Mouse (Mus musculus): ENCODE results near the gene Mettl26. TPM values are rescaled to one million over a fixed set of nuclear protein-coding genes. Genes with fewer than 3 reads are reported as not detected.

The Mettl26 gene
- polyA plus RNA-seq, 1 experiment from 2014 or later = 65.4 TPM

DNA sequence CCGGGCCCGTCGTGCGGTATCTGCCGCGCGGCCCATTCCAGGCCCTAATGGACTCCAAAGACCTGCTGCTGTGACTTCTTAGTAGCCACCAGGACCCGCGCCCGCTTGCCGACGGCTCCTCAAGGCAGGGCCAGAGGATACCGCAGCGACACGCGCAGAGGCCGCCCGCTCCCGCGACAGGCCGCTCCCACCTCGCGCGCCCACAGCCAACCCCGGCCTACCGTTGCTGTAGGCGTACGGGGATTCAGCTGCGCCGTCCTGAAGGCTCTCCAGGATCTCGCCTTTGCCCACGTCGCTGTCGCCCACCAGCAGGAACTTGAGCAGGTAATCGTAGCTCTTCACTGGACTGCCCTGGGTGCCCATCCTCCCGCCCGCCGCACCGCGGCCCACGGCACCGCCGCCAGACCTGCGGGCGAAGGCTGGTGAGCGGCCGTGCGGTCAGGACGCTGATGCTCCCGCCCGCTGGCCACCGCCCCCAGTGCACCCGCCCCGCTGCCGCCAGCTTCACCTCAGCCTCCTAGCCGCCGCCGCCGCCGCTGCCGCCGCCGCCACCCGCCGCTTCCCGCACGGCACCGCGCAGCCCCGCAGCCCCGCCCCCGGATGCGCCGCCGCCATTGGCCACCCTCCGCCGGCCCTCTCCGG, 44.4 kb downstream of the Mettl26 start, which contains the start of gene Rab40c:
Gene Rab40c (minus strand): TSS at position 584 of the 642 bp plus-strand sequence.
- under 1% methylated on average over 59 of the region's 78 CpGs for WGBS
- ATAC-seq (ENCODE audit: low FRiP score) = peak; percentile 4; the same call in 1 of the 2 replicates

DNA sequence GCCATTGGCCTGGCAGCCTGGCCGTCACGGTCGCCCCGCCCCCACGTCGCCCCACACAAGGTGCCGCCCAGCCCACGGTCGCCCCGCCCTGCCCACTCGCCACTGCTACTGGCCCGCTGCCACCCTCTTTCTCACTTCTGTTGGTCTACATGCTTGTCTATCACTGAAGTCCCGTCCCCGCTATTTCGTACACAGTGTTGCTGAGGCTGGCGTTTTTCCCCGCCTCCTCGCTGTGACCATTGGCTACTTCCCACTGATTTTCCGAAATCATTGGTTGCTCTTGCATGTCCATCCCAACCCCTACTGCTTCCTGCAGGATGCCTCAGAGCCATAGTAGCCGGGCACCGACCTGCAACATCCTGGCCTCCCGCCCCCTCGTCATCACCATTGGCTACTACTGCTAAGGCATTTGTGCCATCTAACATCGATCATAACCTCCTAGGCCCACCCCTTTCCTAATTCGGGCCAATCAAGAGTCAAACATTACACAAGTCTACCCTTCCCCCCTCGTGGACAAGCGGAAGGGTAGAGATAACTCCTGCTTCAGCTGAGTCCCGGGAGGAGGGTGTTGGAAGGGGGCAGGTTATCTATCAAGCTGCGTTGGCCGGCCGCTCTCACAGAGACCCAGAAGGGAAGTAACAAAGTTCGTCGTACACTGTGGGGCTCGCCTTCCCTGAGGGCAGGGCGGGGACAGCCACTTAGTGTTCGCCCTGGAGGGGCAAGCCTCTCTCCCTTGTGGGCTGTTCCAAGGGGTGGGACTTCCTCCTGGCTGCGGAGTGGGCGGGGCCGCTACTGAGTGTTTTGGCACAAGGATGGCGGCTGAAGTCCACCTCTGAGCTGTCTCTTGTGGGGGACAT, 45.1 kb downstream of the Mettl26 start:
- Histone ChIP-seq H3K4me3 (replicated peaks) (peak overlapping the region; percentile 71), H3K27ac (replicated peaks) (peak overlapping the region; percentile 97), H3K27me3 (replicated peaks) (no peaks in the 10 kb centered on the region), H3K9me3 (replicated peaks) (no peaks in the 10 kb centered on the region), H3K9ac (replicated peaks) (peak overlapping the region; percentile 83), H3K4me2 (peak overlapping the region; percentile 82), H3K4me1 (peaks cover 32% of the 10 kb centered on the region), H3K36me3 (peaks cover 6% of the 10 kb centered on the region; the same call in 1 of the 2 replicates)
- WGBS = under 1% methylated on average over 40 of the region's 40 CpGs
- ATAC-seq (ENCODE audit: low FRiP score) = peak; percentile 98

More for the DNA sequence above, 44.4 kb downstream of the Mettl26 start, which contains the start of gene Rab40c:
- Histone ChIP-seq H3K36me3 (peaks cover 6% of the 10 kb centered on the region; the same call in 1 of the 2 replicates), H3K9ac (replicated peaks) (peak within 1 kb of the TSS; percentile 83), H3K4me3 (replicated peaks) (peak within 1 kb of the TSS; percentile 71), H3K27ac (replicated peaks) (peak within 1 kb of the TSS; percentile 97), H3K4me2 (peak within 1 kb of the TSS; percentile 82), H3K27me3 (replicated peaks) (no peaks in the 10 kb centered on the region), H3K9me3 (replicated peaks) (no peaks in the 10 kb centered on the region), H3K4me1 (peaks cover 40% of the 10 kb centered on the region)

DNA sequence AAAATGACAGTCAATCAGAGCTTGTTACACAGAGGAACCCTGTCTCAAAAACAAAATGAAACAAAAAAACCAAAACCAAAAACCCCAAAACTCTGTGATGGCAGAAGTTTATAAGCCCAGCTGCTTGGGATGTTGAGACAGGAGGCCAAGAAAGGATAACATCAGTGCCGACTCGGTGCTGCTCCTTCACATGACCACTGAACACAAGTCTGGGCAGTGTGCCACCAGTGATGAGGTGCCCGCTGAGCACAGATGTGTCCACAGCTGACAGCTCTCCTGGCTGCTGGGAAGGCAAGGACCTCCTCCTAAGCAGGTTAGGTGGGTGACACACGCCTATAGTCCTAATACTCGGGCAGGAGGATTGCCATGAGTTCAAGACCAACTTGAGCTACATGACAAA, 47.2 kb downstream of the Mettl26 start:
- Histone ChIP-seq H3K36me3 (0 out of 2 replicates have a peak, but pooled peaks cover 7% of the 10 kb centered on the region), H3K27ac (replicated peaks) (no peak overlapping the region), H3K4me3 (replicated peaks) (no peak overlapping the region), H3K4me2 (no peak overlapping the region), H3K9ac (replicated peaks) (no peak overlapping the region), H3K27me3 (replicated peaks) (no peaks in the 10 kb centered on the region), H3K4me1 (peaks cover 23% of the 10 kb centered on the region), H3K9me3 (replicated peaks) (no peaks in the 10 kb centered on the region)
- ATAC-seq (ENCODE audit: low FRiP score) = no peak
- WGBS = 78% methylated on average over 5 of the region's 5 CpGs

DNA sequence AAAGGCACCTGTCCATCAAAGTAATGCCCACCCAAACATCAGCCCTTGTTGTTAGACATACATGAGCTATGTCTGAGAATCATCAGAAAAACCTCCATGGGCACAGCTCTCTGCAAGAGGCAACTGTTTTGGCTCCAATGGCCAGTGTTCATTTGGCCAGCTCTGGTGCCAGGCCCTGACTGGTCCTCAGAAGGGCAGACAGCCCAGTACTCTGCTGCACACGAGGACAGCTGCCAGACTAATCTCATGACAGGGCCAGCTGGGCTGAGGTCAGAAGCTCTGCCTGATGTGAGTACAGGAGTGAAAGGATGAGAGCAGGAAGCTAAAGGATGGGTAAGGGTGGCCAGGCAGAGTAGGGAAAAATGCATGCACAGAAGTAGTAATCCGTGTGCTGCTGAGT, 50.5 kb downstream of the Mettl26 start:
- H3K27me3 ChIP-seq (replicated peaks) = no peaks in the 10 kb centered on the region
- H3K27ac ChIP-seq (replicated peaks) = no peak overlapping the region
- H3K4me3 ChIP-seq (replicated peaks) = no peak overlapping the region
- H3K9me3 ChIP-seq (replicated peaks) = no peaks in the 10 kb centered on the region
- no peak overlapping the region for H3K4me2 ChIP-seq
- ATAC-seq (ENCODE audit: low FRiP score) = no peak
- 71% methylated on average over 2 of the region's 2 CpGs for WGBS
- H3K4me1 ChIP-seq = peaks cover 6% of the 10 kb centered on the region; the same call in 1 of the 2 replicates
- peaks cover 32% of the 10 kb centered on the region for H3K36me3 ChIP-seq
- H3K9ac ChIP-seq (replicated peaks) = no peak overlapping the region

Small RNA genes lying within 50 kb of the gene (microRNA-seq; reads per million reads assigned to microRNA genes)
- gene Mir3082 = not detected

Other genes starting within 250 kb of the Mettl26 start
- 8.0 and 8.3 TPM in 2 replicates for gene Gng13, start 157.9 kb upstream of the Mettl26 start, polyA plus RNA-seq (2015; fragmentation: Nextera tagmentation; extraction: Ambion mirVana)
- gene Chtf18, start 147.7 kb upstream of the Mettl26 start, polyA plus RNA-seq (2015; fragmentation: Nextera tagmentation; extraction: Ambion mirVana) = 5.8 and 10.1 TPM in 2 replicates
- 29.3 and 30.3 TPM in 2 replicates for gene Rpusd1, start 147.4 kb upstream of the Mettl26 start, polyA plus RNA-seq (2015; fragmentation: Nextera tagmentation; extraction: Ambion mirVana)
- not detected in 2 replicates for gene Mslnl, start 139.0 kb upstream of the Mettl26 start, polyA plus RNA-seq (2015; fragmentation: Nextera tagmentation; extraction: Ambion mirVana)
- gene Msln, start 120.7 kb upstream of the Mettl26 start, polyA plus RNA-seq (2015; fragmentation: Nextera tagmentation; extraction: Ambion mirVana) = 1.4 and 2.0 TPM in 2 replicates
- 26.6 and 30.6 TPM in 2 replicates for gene Narfl, start 101.3 kb upstream of the Mettl26 start, polyA plus RNA-seq (2015; fragmentation: Nextera tagmentation; extraction: Ambion mirVana)
- 137 and 153 TPM in 2 replicates for gene Haghl, start 89.4 kb upstream of the Mettl26 start, polyA plus RNA-seq (2015; fragmentation: Nextera tagmentation; extraction: Ambion mirVana)
- 0.17 and 0.41 TPM in 2 replicates for gene Ccdc78, start 88.5 kb upstream of the Mettl26 start, polyA plus RNA-seq (2015; fragmentation: Nextera tagmentation; extraction: Ambion mirVana)
- 94.0 and 94.1 TPM in 2 replicates for gene Fam173a, start 82.2 kb upstream of the Mettl26 start, polyA plus RNA-seq (2015; fragmentation: Nextera tagmentation; extraction: Ambion mirVana)
- 3.1 TPM in 1 of 2 replicates, not detected in the other for gene AC134908.4, start 79.4 kb upstream of the Mettl26 start, polyA plus RNA-seq (2015; fragmentation: Nextera tagmentation; extraction: Ambion mirVana)
- 72.7 and 75.2 TPM in 2 replicates for gene Metrn, start 77.9 kb upstream of the Mettl26 start, polyA plus RNA-seq (2015; fragmentation: Nextera tagmentation; extraction: Ambion mirVana)
- 31.3 and 40.9 TPM in 2 replicates for gene Fbxl16, start 66.0 kb upstream of the Mettl26 start, polyA plus RNA-seq (2015; fragmentation: Nextera tagmentation; extraction: Ambion mirVana)
- 26.5 and 29.9 TPM in 2 replicates for gene Wdr24, start 51.4 kb upstream of the Mettl26 start, polyA plus RNA-seq (2015; fragmentation: Nextera tagmentation; extraction: Ambion mirVana)
- 48.5 and 49.8 TPM in 2 replicates for gene Jmjd8, start 46.2 kb upstream of the Mettl26 start, polyA plus RNA-seq (2015; fragmentation: Nextera tagmentation; extraction: Ambion mirVana)
- 380 TPM in 2 replicates for gene Stub1, start 41.7 kb upstream of the Mettl26 start, polyA plus RNA-seq (2015; fragmentation: Nextera tagmentation; extraction: Ambion mirVana)
- gene Rhbdl1, start 37.8 kb upstream of the Mettl26 start, polyA plus RNA-seq (2015; fragmentation: Nextera tagmentation; extraction: Ambion mirVana) = 45.9 and 56.9 TPM in 2 replicates
- gene Gm20683, start 33.3 kb upstream of the Mettl26 start, polyA plus RNA-seq (2015; fragmentation: Nextera tagmentation; extraction: Ambion mirVana) = 11.6 and 14.6 TPM in 2 replicates
- 17.8 and 23.0 TPM in 2 replicates for gene Rhot2, start 30.2 kb upstream of the Mettl26 start, polyA plus RNA-seq (2015; fragmentation: Nextera tagmentation; extraction: Ambion mirVana)
- 15.5 and 18.1 TPM in 2 replicates for gene Wdr90, start 13.6 kb upstream of the Mettl26 start, polyA plus RNA-seq (2015; fragmentation: Nextera tagmentation; extraction: Ambion mirVana)
- gene Mcrip2, start 6.3 kb upstream of the Mettl26 start, polyA plus RNA-seq (2015; fragmentation: Nextera tagmentation; extraction: Ambion mirVana) = 30.3 and 30.7 TPM in 2 replicates
- gene Wfikkn1, start 5.8 kb downstream of the Mettl26 start, polyA plus RNA-seq (2015; fragmentation: Nextera tagmentation; extraction: Ambion mirVana) = 0.47 and 0.52 TPM in 2 replicates
- 46.2 and 50.5 TPM in 2 replicates for gene Rab40c, start 44.7 kb downstream of the Mettl26 start, polyA plus RNA-seq (2015; fragmentation: Nextera tagmentation; extraction: Ambion mirVana)
- 71.9 and 78.2 TPM in 2 replicates for gene Pigq, start 69.9 kb downstream of the Mettl26 start, polyA plus RNA-seq (2015; fragmentation: Nextera tagmentation; extraction: Ambion mirVana)
- gene Nhlrc4, start 69.9 kb downstream of the Mettl26 start, polyA plus RNA-seq (2015; fragmentation: Nextera tagmentation; extraction: Ambion mirVana) = not detected in 2 replicates
- 0.24 TPM in 1 of 2 replicates, not detected in the other for gene A930017K11Rik, start 77.5 kb downstream of the Mettl26 start, polyA plus RNA-seq (2015; fragmentation: Nextera tagmentation; extraction: Ambion mirVana)
- gene Capn15, start 110.7 kb downstream of the Mettl26 start, polyA plus RNA-seq (2015; fragmentation: Nextera tagmentation; extraction: Ambion mirVana) = 20.1 and 22.5 TPM in 2 replicates
- gene Rab11fip3, start 194.5 kb downstream of the Mettl26 start, polyA plus RNA-seq (2015; fragmentation: Nextera tagmentation; extraction: Ambion mirVana) = 21.6 and 27.0 TPM in 2 replicates
- gene Decr2, start 215.3 kb downstream of the Mettl26 start, polyA plus RNA-seq (2015; fragmentation: Nextera tagmentation; extraction: Ambion mirVana) = 42.8 and 42.9 TPM in 2 replicates
- gene Nme4, start 220.5 kb downstream of the Mettl26 start, polyA plus RNA-seq (2015; fragmentation: Nextera tagmentation; extraction: Ambion mirVana) = 20.3 and 37.4 TPM in 2 replicates
- gene Tmem8, start 238.2 kb downstream of the Mettl26 start, polyA plus RNA-seq (2015; fragmentation: Nextera tagmentation; extraction: Ambion mirVana) = 4.3 and 5.9 TPM in 2 replicates
- gene Mrpl28, start 248.4 kb downstream of the Mettl26 start, polyA plus RNA-seq (2015; fragmentation: Nextera tagmentation; extraction: Ambion mirVana) = 186 and 187 TPM in 2 replicates